Mouse (Mus musculus) neural tube, embryonic 14.5 days (tissue): ENCODE measurements at regions not wholly inside any gene's neighbourhood (a gene's known extent, or its start where the extent isn't known, plus 50 kb on each side); places are given as distances from the start of the nearest gene placed in this dataset.

Source experiments
- ATAC-seq: fragments of 200-750 bp; cut with Nextera tagmentation; 2 replicates; pipeline ENCODE4 v1.8.0; 2017; ENCODE audit warnings: low read depth, mild to moderate bottlenecking, moderate TSS enrichment, moderate library complexity
- H3K27ac ChIP-seq: fragments of 300-500 bp; sonication (generic); 2 replicates; pipeline ENCODE4 v1.5.1; 2014; ENCODE audit warnings: low read depth, mild to moderate bottlenecking, control low read depth, low read length, moderate library complexity, mixed read lengths
- H3K27me3 ChIP-seq: fragments of 300-500 bp; sonication (generic); 2 replicates; pipeline ENCODE4 v1.6.1; 2014; ENCODE audit warnings: low read length; ENCODE audit not compliant: control insufficient read depth, insufficient read depth
- H3K36me3 ChIP-seq: fragments of 300-500 bp; sonication (generic); 2 replicates; pipeline ENCODE4 v1.6.1; 2014; ENCODE audit warnings: low read length, mixed read lengths; ENCODE audit not compliant: control insufficient read depth, insufficient read depth
- H3K4me1 ChIP-seq: fragments of 300-500 bp; sonication (generic); 2 replicates; pipeline ENCODE4 v1.6.1; 2014; ENCODE audit warnings: low read length; ENCODE audit not compliant: control insufficient read depth, insufficient read depth
- H3K4me2 ChIP-seq: fragments of 300-500 bp; sonication (generic); 2 replicates; pipeline ENCODE4 v1.6.1; 2014; ENCODE audit warnings: mild to moderate bottlenecking, low read depth, low read length, control low read depth
- H3K4me3 ChIP-seq: fragments of 300-500 bp; sonication (generic); 2 replicates; pipeline ENCODE4 v1.5.1; 2014; ENCODE audit warnings: low read depth, low read length, control low read depth, mixed read lengths
- H3K9ac ChIP-seq: fragments of 300-500 bp; sonication (generic); replicated peaks from 2 replicates; pipeline ENCODE4 v1.6.1; 2014; ENCODE audit warnings: low read depth, mild to moderate bottlenecking, control low read depth, low read length, mixed read lengths
- H3K9me3 ChIP-seq: fragments of 300-500 bp; sonication (generic); 2 replicates; pipeline ENCODE4 v1.6.1; 2016; ENCODE audit warnings: low read length; ENCODE audit not compliant: control insufficient read depth
- WGBS: fragments of 180-500 bp; shearing (Covaris S2); extraction: QIAGEN DNeasy Blood & Tissue Kit; methylation state at CpG from one replicate; pipeline ENCODE4 v1.1.7; 2014; 5-methylcytosine and 5-hydroxymethylcytosine counted together

- no peaks in the 10 kb centered on the region for H3K4me1 ChIP-seq
- H3K27ac ChIP-seq = no peak overlapping the region
- H3K9me3 ChIP-seq = no peaks in the 10 kb centered on the region
- H3K36me3 ChIP-seq = no peaks in the 10 kb centered on the region
- ATAC-seq = no peak
- no peak overlapping the region for H3K4me2 ChIP-seq
- no peak overlapping the region for H3K4me3 ChIP-seq
- no peaks in the 10 kb centered on the region for H3K27me3 ChIP-seq
- H3K9ac ChIP-seq = no peak overlapping the region
- WGBS = 69% methylated on average over 11 of the region's 11 CpGs
Observed at GRCm38 (mm10) chr13:37619841-37620725, 158.1 kb upstream of the Rreb1 start.

- H3K27ac ChIP-seq = no peak overlapping the region
- no peaks in the 10 kb centered on the region for H3K9me3 ChIP-seq
- H3K9ac ChIP-seq = no peak overlapping the region
- WGBS = 94% methylated on average over 5 of the region's 5 CpGs
- H3K4me3 ChIP-seq = no peak overlapping the region
- H3K27me3 ChIP-seq = no peaks in the 10 kb centered on the region
- no peaks in the 10 kb centered on the region for H3K4me1 ChIP-seq
- no peaks in the 10 kb centered on the region for H3K36me3 ChIP-seq
- ATAC-seq = no peak
- no peak overlapping the region for H3K4me2 ChIP-seq
Observed at GRCm38 (mm10) chr13:37621319-37622050, 156.7 kb upstream of the Rreb1 start.

- Histone ChIP-seq H3K36me3 (no peaks in the 10 kb centered on the region), H3K4me1 (no peaks in the 10 kb centered on the region), H3K4me2 (no peak overlapping the region), H3K4me3 (no peak overlapping the region), H3K27me3 (no peaks in the 10 kb centered on the region), H3K9me3 (no peaks in the 10 kb centered on the region), H3K27ac (no peak overlapping the region), H3K9ac (no peak overlapping the region)
- 77% methylated on average over 6 of the region's 6 CpGs for WGBS
- no peak for ATAC-seq
Observed at GRCm38 (mm10) chr13:37622366-37623088, 155.7 kb upstream of the Rreb1 start.

DNA sequence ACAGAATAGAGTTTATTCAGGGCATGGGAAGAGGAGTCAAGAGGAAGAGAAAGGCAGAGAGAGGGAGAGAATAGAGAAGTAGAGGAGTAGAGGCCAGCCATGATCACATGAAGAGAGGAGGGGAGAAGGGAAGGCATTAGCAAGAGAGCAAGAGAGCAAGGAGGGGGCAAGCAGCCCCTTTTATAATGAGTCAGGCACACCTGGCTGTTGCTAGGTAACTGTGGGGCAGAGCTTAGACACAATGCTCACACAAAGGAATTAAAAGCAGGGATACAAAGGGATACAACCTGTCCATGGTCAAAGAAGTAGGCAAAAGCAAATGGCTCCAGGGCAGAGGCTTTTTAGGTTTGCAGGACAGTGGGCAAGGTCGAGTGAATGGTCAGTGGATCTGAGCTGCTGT is 153.5 kb upstream of the Rreb1 start:
- Histone ChIP-seq H3K36me3 (no peaks in the 10 kb centered on the region), H3K4me3 (no peak overlapping the region), H3K27ac (no peak overlapping the region), H3K9me3 (no peaks in the 10 kb centered on the region), H3K27me3 (no peaks in the 10 kb centered on the region), H3K4me1 (no peaks in the 10 kb centered on the region), H3K9ac (no peak overlapping the region), H3K4me2 (no peak overlapping the region)
- ATAC-seq = no peak
- WGBS = 59% methylated on average over 1 of the region's 1 CpGs

DNA sequence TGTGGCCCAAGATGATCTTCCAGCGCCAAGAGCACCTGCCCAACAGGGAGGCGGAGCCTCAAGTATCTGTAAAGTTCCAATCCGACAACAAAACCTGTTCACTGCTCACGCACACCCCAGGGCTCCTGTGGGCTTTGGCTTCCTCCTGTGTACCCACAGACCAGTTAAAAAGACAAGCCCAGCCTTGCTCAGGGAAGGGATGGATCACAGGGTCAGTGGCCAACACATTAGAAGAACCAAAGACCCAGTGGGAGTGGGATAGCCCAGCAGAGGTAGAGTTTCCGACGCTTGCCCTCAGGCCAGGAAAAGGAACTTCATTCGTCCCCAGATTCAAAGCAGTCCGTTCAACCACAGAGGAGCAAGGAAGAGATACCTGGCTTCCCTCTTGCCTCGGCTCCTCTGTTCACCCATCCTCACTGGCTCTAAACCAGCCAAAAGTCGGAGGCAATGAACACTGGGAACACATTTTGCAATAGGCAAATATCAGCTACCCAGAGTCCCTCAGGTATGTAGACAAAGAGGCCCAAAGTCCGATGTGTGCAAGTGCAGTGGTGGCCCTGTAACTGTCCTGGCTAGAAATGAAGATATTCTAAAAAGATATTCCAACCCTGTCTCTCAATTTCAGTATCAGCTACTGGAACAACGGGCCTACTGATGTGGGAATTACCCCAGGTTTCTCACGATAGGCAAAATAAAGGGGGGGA is 152.5 kb upstream of the Rreb1 start:
- no peak overlapping the region for H3K27ac ChIP-seq
- H3K9ac ChIP-seq = no peak overlapping the region
- no peak for ATAC-seq
- no peaks in the 10 kb centered on the region for H3K9me3 ChIP-seq
- H3K4me2 ChIP-seq = no peak overlapping the region
- no peaks in the 10 kb centered on the region for H3K4me1 ChIP-seq
- no peaks in the 10 kb centered on the region for H3K36me3 ChIP-seq
- no peak overlapping the region for H3K4me3 ChIP-seq
- WGBS = 93% methylated on average over 13 of the region's 13 CpGs
- H3K27me3 ChIP-seq = no peaks in the 10 kb centered on the region

GRCm38 (mm10) chr13:37628391-37629270 is 149.6 kb upstream of the Rreb1 start:
- Histone ChIP-seq H3K27ac (no peak overlapping the region), H3K4me2 (no peak overlapping the region), H3K4me1 (no peaks in the 10 kb centered on the region), H3K36me3 (no peaks in the 10 kb centered on the region), H3K27me3 (no peaks in the 10 kb centered on the region), H3K9ac (no peak overlapping the region), H3K4me3 (no peak overlapping the region), H3K9me3 (no peaks in the 10 kb centered on the region)
- peak; percentile 46 for ATAC-seq
- 46% methylated on average over 16 of the region's 16 CpGs for WGBS

- no peak overlapping the region for H3K4me2 ChIP-seq
- H3K4me3 ChIP-seq = no peak overlapping the region
- ATAC-seq = no peak
- no peaks in the 10 kb centered on the region for H3K4me1 ChIP-seq
- H3K36me3 ChIP-seq = no peaks in the 10 kb centered on the region
- no peaks in the 10 kb centered on the region for H3K9me3 ChIP-seq
- H3K9ac ChIP-seq = no peak overlapping the region
- H3K27me3 ChIP-seq = no peaks in the 10 kb centered on the region
- no peak overlapping the region for H3K27ac ChIP-seq
- 64% methylated on average over 6 of the region's 6 CpGs for WGBS
Observed at GRCm38 (mm10) chr13:37629271-37629899, 148.8 kb upstream of the Rreb1 start.
